Mouse (Mus musculus) stomach, postnatal 0 days (tissue): ENCODE measurements around the gene Krt1.

Experiments used
- CTCF ChIP-seq: IDR thresholded peaks from 2 replicates; pipeline ENCODE4 v1.5.1; 2016; ENCODE audit warnings: antibody characterized with exemption, low read depth, mild to moderate bottlenecking, moderate library complexity
- EP300 ChIP-seq: optimal IDR thresholded peaks from 2 replicates; pipeline ENCODE3; 2016; ENCODE audit warnings: antibody characterized with exemption

DNA sequence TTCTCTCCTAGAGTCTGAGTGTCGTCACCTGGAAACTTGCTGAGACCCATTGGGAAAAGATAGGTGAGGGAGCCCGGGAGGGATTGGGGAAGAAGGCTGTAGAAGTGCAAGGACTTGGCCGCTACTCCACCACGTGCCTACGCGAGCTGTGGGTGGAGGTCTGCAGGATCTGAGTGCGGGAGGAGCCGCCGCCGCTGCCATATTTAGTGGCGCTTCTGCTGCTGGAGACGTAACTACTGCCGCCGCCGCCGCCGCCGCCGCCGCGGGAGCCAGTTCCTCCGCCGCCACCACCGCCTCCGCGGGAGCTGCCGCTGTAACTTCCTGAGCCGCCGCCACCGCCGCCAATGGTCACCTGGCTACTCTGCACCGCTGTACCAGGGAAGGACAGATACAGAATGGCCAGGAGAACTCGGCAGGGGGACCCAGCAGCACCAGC, 9.2 kb upstream of the Krt1 start:
- TF ChIP-seq EP300 (no peak), CTCF (peak; percentile 21; the same call in 1 of the 2 replicates)
